Mouse (Mus musculus): ENCODE data around the gene Ermp1.

The Ermp1 gene

DNA sequence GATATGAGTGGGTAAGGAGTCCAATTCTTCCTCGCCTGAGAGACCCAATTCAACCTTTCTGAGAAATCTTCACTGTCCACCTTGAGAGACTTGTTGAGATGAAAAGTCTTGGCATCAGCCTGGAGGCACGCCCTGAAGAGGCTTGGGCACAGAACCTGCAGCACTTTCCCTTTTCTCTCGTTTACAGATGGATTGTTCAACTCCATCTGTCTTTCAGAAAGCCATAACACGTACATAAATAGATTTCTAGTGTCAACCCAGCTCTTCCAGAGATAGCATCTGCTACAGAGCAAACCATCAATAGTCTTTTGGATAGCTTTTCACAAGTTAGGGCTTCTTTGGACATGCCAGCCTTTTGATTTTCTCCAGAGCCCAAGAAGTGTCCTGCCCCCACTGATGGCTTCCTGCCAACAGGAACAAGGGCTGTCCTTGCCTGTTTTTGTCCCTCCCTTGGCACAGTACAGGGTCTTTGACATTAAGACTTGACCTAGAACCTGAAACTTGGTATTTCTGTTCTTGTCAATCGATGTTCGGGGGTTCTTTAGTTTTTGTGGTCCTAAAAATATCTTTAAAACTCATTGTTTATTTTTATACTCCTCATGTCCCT, 13.9 kb upstream of the Ermp1 start:
- DNase-seq (ENCODE audit: low read depth) = no peak

DNA sequence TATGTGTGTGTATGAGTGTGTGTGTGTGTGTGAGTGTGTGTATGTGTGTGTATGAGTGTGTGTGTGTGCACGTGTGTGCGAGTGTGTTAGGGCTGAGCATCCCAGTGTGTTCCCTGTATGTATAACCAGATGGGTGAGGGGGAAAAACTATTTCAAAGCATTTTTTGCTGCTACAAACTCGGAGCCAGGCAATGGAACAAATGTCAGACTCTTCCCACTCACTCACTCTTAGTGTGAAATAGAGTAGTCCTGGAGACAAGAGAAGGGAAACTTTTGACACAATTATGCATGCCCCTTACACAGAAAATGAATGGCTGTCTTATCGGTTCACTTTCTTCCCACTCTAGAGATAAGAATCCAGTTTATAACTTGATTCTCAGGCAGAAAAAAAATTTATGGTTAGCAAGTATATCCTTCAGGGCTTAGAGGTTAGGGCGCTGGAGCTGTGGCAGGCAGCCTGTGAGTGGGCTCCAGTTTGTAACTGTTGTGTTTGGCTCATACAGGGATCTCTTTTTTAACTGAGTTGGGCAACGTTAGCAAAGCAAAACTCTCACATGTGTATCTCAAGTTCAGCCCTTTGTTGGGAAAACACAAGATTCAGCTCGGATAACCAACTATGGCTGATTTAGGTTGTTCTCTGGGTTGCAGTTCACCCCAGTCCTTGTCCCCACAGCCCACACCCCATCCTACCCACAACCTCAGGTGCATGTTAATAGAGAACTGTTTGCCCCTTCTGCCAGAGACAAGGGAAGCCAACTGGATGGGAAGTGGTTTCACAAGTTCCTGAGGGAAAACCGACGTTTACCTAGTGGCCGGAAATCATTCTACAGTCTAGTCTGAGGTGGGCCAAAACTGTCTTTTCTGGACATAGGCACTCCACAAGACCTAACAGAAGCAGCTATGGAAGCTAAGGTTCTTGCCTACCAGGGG, 12.9 kb upstream of the Ermp1 start:
- DNase-seq (ENCODE audit: low read depth) = no peak

DNA sequence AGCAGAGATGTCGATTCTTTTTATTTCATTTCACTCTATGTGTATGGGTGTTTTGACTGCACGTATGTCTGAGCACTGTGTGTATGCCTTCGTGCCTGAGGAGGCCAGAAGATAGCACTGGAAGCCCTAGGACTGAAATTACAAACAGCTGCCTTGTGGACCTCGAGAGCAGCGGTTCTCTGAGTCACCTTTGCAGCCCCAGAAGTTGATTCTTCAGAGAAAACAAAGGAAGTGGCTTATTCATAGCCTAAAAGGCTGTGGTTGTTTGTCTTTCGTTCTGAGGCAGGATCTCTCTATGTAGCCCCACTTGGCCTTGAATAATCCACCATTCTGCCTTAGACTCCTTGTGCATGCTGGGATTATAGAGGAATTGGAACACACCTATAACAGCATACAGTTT, 11.5 kb upstream of the Ermp1 start:
- peak; percentile 73 for DNase-seq (ENCODE audit: low read depth)

DNA sequence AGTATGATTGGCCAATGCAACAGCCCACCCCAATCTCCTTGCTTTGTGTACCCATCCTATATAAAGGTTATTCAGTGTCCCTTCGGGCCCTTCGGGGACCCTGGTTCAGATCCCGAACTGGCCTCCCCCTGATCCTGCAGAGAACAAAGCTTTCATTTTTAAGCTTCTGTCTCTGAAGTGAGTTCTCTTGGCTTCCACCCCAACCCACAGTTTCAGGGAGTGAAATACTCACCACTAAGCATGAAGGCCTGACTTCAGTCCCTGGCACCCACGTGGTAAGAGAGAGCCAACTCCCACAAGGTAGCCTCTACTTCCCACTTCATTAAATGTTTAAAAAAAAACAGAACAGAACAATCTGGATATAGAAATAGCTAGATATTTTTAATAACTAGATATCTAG, 10.6 kb upstream of the Ermp1 start:
- DNase-seq (ENCODE audit: low read depth) = peak; percentile 55

DNA sequence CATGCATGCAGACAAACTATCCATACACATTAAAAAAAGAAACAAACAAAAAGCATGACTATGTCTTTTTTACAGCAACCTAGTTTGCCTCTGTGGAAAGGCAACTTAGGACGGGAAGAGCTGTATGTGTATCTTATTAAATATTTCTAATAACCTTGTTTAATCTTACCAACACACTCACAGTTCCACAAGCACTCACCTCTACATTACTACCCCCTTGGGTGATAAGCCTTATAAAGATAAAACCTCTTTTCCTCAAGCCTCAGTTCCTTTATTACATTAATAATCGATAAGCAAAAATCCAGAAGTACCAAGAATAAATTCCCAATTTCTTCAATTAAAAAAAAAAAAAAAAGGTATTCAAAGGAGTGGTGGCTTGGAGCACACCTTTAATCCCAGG, 9.3 kb upstream of the Ermp1 start:
- no peak for DNase-seq (ENCODE audit: low read depth)

DNA sequence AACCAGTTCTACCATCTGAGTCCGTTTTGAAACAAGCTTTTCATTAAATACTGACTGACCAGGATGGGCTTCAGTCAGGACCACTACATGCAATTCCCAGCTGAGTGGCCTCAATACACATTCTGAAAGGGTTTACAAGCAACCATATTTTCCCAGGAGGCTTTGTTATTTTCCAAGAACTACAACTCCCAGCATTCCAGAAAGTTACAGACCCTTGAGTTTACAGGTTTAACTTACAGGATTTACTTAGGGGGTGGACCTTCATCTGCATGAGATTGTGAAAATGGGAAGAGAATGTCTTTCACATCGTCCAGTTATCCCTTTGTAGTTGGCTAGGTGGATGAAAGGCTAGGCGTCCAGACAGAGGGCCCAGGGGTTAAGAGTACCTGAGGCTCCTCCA, 8.8 kb upstream of the Ermp1 start:
- DNase-seq (ENCODE audit: low read depth) = no peak

DNA sequence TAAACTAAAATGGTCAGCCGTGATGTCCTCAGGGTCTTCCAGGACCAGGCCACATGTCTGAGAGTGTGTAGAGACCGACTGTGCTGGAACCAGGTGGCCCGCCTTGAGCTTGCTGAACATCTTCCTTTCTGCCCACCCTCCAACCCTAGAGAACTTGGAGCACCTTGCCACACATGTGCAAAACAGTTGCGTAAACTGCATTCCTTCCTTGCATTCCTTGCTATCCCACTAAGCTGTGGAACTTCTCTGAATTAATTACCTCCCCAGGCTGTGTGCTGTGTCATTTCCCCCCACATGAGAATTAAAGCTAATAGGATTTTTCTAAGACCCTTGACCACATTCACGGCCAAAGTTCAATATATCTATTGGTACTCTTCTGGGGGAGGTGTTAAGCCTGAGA, 8.4 kb upstream of the Ermp1 start:
- DNase-seq (ENCODE audit: low read depth) = peak; percentile 48

DNA sequence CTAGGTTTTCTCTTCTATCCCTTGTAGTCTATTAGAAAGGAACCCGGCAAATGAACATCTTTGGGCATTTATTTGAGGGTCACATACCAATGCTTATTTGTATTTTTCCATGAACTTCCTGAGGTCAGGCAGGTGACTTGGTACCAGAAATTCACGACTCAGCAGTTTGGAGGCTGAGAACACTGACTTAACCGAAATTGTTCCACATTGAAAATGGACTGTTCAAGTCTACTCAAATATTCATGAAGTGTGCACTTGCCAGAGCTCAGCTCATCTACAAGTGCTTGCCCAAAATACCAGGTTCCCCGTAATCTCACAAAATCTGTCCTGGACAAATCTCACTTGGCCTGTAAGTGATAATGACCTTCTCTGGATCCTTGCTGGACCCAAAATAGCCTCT, 7.8 kb upstream of the Ermp1 start:
- no peak for DNase-seq (ENCODE audit: low read depth)

DNA sequence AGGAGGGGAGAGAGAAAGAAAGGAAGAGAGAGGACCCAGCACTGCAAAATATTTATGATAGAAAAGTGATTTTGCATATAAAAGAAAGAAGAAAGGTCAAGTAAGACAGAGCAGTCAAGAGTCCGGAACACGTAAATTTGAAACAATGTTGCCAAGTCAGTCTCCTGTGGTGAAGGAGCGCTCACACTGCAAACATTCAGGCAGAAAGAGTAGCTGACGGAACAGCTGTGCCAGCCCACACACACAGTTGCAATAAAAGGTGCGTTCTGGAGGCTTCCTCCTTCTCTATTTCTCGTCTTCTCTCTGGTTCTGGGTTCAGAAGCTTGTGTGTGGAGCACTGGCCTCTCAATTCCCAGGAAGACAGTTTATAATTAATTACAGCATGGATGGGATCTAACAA, 6.9 kb upstream of the Ermp1 start:
- DNase-seq (ENCODE audit: low read depth) = no peak

DNA sequence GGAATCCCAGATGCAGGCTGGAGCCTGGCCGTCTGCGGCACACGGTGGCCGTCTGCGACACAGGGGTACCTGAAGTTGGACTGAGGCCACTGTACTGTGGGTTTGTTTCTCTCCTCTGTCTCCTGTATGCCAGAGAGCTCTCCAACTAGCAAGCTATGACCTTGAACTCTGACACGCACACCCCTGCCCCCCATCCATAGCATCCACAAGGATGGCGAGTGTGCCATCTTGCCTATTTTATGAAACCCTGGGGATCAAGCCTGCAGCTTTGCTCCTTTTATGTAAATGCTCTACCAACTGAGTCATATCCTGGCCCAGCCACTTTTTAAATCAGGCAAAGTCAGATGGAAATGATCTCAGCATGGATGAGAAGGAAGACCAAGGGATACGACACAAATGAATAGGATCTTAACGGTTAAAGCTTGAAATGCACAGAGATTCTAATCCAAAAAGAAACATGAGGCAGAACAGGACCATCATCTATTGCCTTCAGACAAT, 5.6 kb upstream of the Ermp1 start:
- peak; percentile 69 for DNase-seq (ENCODE audit: low read depth)

DNA sequence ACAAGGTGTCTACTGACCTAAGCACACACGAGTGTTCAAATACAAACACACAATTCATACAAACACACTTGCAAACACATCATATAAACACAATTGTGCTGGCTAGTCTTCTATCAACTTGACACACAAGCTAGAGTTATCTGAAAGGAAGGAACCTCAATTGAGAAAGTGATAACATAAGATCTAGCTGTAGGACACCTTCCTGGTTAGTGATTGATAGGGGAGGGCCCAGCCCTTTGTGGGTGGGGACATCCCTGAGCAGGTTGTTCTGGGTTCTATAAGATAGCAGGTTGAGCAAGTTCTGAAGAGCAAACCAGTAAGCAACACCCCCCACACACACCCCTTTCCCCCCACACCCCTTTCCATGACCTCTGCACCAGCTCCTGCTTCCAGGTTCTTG, 1.5 kb upstream of the Ermp1 start:
- no peak for DNase-seq (ENCODE audit: low read depth)

DNA sequence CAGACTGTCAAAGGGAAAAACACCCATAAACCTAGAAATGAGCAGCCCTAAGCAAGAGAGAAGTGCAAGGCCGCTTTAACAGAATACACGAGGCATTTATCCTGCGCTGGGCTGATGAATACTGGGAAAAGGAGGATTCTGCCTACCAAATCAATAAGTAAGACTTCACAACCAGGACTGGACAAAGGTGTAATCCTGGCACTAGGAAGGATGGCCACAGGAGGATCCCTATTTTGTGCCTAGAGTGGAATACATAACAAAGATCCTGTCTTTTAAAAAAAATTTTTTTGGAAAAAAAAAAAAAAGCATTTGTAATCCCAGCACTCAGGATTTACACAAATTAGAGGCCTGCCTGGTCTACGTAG, 317 bp upstream of the Ermp1 start:
- no peak for DNase-seq (ENCODE audit: low read depth)

DNA sequence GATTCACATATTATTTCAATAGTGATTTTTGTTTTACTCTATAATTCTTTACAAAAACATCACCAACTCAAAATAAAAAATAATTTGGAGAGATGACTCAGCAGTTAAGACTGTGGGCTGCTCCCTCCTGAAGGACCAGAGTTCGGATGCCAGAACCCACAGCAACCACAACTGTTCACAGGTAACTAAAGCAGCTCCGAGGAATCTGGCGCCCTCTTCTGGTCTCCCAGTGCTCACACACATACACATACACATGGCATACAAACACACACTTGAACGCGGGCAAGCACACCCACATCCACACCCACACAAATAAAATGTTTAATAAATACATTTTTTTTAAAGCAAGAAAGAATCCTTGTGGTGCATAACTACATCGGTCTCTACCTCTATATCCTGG, 3.5 kb downstream of the Ermp1 start:
- DNase-seq (ENCODE audit: low read depth) = peak; percentile 48

DNA sequence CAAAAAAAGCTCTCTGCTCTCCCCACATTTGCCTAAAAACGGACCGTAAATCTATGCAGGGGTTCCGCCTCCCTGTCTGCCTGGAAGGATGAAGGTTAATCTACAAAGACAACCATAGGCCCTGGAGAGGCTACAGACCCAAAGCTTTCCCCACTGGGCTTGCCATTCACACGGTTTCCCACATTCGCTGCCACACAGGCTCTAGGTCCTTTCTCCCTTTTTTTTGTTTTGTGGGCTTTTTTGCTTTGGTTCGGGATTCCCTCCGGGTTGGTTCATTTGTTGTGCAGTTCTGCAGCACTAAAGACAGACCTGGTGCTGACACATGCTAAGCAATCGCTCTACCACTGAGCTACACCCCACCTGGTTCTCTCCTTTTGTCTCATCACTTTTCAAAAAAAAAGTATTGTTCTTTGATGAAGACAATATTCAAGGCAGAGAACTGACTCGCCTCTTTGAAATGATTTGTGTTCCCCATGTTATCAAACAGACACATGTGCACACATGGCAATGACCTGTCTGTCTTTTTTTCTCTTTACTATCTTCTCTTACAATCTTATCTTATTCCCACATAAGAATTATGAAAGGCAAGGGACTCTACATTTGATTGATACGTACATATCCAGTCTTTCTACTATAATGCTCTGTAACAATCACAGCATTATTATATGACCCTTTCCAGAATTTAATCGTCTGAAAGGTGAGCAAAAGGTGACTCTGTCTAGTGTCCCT, 4.9 kb downstream of the Ermp1 start:
- no peak for DNase-seq (ENCODE audit: low read depth)

DNA sequence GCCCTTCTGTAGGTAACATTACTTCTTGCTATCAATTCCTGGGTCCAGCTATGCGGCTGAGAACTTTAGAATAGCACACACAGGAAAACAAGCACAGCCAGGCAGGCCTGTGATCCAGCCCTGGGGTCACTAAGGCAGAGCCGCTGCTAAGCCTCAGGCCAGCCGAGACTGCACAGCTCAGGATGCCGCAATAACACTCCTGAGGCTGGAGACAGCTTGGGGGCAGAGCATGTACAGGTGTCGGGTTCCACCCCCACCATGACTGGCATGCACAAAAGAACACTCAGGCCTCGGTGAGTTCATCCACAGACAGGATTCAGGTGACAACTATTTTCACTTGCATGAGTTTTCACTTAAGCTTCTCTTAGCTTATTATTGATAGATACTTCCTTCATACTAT, 6.0 kb downstream of the Ermp1 start:
- peak; percentile 45 for DNase-seq (ENCODE audit: low read depth)

DNA sequence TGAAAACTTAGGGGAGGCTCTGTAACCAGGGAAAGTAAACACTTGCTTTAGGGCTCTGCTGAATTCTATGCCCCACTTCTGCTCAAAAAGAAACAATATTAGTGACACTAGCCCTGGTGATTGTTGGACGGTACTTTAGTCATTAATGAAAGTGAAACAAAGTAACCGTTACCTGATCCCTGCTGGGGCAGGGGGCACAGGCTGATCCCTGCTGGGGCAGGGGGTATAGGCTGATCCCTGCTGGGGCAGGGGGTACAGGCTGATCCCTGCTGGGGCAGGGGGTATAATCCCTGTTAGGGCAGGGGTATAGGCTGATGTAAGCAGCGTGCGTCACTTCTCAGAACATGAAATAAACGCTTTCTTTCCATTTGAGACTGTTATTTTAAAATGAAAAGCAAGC, 6.7 kb downstream of the Ermp1 start:
- no peak for DNase-seq (ENCODE audit: low read depth)

DNA sequence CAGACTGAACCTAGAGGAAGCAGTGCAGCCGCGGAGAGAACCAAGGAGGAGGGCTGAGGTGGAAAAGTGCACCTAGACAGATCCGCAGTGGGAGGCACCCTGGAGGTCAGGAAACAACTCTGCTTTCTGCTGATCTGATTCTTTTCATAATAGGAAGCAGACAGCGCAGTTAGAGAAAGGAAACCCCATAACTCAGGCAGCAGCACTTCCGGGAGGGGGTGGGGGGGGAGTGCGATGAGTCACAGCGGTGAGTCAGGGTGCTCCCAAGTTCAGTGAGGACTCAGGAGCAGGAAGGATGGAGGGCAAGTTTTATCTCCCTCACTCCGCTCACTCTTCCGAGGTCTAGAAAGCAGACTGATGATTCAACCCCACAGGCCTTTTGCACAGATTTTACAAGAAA, 7.2 kb downstream of the Ermp1 start:
- peak; percentile 91 for DNase-seq (ENCODE audit: low read depth)

DNA sequence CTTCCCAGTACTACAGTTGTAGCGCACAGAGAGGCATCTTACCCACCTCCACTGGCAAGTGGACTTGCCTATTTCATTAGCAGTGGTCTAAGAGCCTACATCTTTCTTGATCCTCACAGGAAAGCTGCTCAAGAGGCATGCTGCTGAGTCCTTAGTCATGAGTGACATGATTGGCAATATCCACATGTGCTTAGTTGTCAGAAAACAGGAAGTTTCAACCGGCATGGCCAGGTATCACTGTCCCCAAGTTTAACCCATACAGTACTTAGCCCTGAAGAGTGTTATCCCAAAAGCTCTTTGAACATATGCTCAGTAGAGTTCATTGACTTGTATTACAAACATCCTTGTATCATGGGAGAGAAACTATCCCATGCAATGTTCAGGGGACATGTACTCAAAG, 36.1 kb downstream of the Ermp1 start:
- no peak for DNase-seq (ENCODE audit: low read depth)

DNA sequence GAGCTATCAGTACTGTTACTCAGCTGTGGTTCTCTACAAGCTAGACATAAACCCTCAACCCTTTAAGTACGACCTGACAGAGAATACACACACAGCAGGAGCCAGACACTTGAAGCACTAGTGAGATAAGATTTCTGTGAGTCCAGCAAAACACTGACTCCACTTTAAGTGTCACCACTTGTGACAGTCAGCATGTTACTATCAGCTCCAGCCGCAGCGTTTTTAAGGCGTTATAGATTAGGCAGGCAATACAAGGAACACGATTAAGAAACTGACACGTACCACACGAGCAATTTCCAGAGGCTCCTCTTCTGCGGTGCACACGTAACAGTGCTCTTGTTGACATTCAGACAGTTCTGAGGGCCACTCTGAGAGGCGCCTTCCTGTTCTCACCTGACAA, 37.3 kb downstream of the Ermp1 start:
- no peak for DNase-seq (ENCODE audit: low read depth)

DNA sequence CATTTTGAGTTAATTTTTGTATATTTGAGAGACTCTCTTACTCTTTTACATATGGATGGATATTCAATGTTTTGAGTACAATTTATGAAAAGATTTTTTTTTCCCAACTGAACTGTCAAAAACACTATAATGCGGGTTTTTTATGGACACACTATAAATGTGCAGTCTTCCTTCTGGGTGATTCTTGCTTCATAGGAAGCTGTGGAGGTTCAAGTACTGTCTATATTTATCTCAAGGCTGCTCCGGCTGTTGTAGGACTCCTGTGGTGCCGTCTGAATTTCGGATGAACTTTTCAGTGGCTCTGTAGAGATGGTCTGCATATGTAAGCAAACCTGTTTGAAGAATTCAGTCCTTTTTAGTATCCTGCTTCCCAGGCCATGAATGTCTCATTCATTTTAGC, 40.0 kb downstream of the Ermp1 start:
- DNase-seq (ENCODE audit: low read depth) = no peak

DNA sequence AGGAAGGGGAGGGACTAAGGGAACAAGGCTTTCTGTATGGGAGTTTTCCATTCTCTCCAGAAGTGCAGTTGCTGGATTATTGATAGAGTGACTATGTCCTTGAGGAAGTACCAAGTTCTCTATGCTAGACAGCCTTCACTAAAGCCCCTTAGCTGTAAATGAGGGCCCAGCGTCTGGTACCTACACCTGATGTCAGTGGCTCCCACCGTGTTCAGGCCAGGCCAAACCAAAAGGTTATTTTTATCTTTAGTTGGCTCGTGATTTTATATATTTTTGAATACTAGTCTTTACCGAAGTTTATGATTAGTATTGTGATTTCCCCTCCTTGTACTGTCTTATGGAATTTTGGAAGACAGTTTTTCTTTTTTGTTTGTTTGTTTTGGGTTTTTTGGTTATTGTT, 40.7 kb downstream of the Ermp1 start:
- DNase-seq (ENCODE audit: low read depth) = no peak

DNA sequence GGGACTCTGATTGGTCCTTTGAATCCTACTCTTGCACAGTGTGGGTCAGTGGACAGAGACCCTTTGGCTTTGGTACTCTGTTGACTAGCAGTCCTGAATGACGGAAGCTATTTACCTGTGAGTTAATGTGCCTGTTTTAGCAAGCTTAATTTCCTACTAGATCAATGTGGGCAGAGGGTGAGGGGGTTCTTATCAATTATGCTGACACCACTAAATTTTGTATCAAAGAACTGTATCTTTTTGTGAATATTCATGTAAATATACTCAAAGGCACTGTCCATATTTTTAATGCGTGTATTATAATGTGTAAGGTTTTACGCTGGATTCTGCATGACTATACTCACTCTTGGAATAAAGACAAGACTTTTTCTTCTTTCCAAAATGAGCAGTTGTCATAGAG, 43.6 kb downstream of the Ermp1 start:
- no peak for DNase-seq (ENCODE audit: low read depth)

Data from NIH3T3 (cell line).